Mouse (Mus musculus) urinary bladder, postnatal 14 days (tissue): ENCODE measurements around the gene Gm8909.
"Not testable (repeated sequence)": the region's sequence is repeated elsewhere in the genome, so short reads cannot be mapped to it uniquely, and the experiment has no call there.

Source experiments
- DNase-seq: peaks from one replicate; pipeline ENCODE4 v3.0.0; 2021; ENCODE audit warnings: low spot score

The Gm8909 gene

DNA sequence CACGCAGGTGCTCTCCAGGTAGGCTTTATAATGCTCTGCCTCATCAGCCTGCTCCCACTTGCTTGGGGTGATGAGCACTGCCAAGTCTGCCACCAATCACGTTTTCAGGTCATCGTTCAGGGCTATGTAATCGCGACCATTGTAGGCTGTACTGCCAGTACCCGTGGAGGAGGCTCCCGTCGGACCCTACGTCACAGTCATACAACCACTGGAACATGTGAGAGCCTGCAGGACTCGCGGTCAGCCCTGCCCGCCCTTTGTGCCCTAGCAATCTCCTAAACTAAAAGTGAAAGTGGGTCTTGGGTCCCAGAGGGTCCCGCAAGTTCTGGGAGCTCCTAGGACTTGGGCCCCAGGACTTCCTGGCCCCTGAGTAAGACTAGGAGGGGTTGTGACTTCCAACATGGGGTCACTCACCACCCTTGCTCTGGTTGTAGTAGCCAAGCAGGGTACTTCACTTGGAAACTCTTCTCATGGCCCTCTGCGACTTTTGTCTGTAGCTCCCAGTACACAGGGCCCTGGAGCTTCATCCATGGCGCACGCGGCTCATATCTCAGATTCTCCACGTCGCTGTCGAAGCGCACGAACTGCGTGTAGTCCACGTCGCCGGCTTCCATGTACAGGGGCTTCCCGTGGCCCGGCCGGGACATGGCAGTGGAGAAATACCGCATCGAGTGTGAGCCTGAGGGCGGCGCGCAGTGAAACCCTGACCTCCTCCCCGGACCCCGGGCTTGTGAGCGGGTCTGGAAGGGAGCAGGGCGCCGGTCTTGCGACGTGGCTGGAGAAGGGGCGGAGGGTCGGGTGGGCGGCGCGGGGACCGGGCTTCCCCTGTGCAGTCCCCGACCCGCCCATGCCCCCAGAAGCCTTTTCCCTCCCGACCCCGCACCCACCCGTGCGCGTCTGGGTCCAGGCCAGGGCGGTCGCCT is 6.9 kb downstream of the Gm8909 start:
- no peak for DNase-seq

DNA sequence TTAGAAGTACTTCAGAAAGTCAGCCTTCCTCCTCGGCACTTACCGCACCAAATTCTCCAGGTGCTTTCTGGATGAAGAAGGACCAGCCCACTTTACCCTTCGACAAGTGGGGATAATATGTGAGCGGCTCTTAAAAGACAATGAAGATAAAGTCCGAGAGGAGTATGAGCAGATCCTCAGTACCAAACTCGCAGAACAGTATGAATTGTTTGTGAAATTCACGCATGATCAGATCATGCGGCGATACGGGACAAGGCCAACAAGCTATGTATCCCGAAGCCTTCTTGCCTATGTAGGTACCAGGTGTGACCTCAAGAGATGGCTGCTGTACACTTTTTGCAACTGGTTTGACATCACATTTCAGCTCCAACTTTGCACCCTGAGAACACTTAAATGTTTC is 10.1 kb downstream of the Gm8909 start:
- not testable (repeated sequence) for DNase-seq

DNA sequence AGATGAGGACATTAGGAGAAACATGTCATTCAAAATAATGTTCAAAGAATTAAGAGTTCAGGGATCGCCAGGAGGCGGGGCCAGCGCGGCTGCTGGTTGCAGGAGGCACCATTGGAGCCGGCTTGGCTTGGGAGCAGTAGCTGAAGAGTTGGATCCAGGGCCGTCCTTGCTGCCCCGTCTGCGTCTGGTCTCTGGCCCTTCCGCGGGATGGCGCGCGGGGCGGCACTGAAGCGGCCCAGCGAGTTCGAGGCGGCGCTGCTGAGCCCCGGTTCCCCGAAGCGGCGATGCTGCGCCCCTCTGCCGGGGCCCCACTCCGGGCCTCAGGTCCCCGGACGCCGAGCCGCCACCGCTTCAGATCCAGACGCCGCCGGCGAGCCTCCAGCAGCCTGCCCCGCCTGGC is 10.6 kb downstream of the Gm8909 start:
- not testable (repeated sequence) for DNase-seq

DNA sequence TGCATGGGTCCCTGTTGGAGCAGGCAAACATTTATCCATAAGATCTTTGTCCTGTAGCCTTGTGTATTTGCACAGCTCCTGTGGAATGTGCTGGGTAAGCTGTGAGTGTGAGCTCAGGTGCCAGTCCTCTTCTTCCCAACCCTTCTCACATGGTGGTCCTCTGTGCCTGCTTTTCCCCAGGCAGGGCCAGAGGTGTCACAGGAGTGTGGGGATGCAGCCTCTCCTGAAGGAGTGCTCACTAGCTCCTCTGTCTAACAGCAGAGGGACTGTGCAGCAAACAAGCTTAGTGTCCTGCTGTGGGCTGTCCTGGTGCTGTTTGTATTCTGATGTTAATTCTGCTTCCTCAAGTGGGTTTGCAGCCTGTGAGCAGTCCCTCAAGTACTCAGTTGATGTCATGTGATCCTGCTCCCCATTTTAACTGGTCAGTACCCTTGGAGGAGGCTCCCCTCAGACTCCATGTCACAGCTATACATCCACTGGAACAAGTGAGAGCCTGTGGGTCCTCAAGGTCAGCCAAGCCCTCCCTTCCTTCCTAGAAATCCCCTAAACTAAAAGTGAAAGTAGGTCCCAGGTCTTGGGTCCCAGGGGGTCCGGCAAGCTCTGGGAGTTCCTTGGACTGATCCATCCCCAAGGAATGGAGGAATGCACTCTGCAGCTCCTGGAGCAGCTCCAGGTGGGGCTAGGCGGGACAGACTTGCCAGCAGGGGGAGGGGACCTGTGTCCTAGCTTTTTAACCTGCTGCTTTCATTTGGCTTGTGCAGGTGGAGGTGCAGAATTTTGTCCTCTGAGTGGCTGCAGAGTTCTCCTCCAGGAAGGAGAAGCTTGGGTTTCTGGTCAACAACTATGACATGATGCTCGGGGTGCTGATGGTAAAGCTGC is 13.8 kb downstream of the Gm8909 start:
- DNase-seq: no peak

DNA sequence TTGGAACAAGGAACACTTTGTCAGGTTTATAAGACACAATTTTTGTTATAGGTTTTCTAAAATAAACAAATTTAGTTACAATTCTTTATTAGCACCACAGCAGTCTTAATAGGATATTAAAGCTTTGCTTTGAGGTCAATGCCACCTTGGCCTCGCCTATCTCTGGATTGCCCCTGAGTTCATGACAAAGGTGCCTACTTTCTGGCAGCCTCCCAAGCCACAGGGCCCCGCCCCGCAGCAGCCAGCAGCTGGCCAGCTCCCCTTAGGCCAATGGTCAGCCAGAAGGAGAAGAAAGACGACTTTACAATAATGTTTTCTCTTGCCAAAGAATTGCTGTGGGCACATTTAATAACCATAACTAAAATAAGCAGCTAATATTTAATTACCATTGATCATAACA is 17.1 kb downstream of the Gm8909 start:
- not testable (repeated sequence) for DNase-seq

DNA sequence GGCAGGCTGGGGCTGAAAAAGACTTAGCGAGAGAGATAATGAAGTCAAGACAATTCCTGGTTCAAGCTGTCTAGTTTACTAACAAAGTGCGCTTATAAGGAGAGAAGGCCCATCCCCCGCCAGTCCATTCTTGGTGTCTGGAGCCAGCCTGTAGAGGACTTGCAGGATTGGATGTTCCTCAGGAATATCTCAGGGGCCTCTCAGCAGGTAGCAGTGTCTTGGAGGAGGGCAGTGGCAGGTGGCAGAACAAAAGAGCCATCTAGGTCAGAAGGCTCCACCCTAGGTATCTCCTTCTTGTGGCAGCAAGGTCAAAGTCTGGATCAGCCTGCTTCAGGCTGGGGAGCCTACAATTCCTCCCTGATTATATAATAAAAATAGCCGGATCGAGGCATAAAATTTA is 19.9 kb downstream of the Gm8909 start:
- not testable (repeated sequence) for DNase-seq

DNA sequence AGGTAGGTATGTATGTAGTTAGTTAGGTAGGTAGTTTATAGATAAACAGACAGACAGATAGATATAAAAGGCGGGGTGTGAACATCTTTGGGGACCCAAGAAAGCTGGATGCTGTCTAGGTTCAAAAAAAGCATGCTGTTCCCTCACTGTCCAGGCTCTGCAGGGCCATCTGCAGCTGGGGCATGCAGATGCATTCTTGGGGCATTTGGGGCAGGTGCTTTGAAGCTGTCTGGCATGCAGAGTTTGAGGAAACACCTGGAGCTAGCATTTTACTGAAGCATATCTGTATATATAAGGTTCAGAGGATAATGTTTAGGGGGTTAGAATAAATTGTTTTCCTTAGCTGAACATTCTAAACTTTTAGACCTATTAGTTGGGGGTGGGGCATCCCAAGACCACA is 21.4 kb downstream of the Gm8909 start:
- not testable (repeated sequence) for DNase-seq

DNA sequence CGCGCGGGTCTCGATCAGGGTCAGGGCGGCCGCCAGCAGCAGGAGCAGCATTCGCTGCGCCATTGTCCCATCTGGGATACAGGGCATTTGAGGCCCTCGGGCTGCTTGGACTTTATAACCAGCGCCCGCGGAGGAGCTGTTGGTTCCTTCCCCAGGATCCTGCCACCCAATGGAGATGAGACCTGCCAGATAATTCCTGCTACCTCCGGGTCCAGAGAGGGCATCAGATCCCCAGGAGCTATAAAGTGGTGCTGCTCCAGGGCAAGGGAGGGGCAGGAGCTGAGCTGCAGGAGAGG is 22.5 kb downstream of the Gm8909 start:
- DNase-seq: not testable (repeated sequence)

DNA sequence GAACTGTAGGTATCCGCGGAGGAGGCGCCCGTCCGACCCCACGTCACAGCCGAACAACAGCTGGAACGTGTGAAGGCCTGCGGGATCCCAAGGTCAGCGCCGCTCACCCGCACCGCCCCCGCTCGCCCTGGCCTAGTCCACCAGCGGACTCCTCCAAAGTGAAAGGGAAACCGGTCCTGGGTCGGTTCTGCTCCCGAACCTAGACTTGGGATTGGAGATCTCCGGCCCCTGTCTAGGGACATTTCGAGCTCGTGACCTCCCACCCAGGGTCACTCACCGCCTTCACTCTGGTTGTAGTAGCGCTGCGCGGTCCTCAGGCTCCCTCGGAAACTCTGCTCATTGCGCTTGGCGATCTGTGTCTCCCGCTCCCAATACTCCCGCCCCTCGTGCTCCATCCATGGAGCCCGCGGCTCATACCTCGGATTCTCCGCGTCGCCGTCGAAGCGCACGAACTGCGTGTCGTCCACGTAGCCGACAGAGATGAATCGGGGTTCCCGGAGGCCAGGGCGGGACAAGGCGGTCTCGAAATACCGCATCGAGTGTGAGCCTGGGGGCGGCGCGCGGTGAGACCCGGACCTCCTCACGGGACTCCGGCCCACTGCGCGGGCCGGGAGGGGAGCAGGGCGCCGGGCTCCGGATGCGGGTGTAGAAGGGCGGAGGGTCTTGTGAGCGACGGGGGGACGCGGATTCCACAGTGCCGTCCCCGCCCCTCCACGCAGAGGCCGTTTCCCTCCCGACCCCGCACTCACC is 23.1 kb downstream of the Gm8909 start:
- no peak for DNase-seq

DNA sequence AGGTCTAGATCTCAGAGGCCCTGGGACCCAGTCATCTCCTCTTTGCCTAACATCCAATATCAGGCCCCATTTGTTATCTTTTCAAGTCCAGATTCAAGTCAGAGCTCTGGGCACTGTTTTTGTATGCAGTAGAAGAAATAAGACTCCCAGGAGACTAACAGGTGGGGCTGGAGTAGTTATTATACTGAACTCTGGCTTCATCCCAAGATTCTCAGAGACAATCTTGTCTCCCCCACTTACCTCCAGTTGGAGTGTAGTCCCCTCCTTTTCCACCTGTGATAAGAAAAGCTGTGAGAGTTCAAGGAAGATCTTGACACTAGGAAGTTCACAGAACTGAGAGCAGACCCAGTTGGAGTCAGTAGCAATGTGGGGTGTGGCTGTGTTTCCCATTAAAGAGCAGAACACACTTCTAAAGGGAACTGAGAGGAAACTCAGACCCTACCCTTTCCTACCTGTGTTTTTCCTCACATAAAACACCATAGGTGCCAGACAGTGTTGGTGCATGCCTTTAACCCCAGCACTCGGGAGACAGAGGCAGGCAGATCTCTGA is 32.0 kb downstream of the Gm8909 start:
- DNase-seq: not testable (repeated sequence)

DNA sequence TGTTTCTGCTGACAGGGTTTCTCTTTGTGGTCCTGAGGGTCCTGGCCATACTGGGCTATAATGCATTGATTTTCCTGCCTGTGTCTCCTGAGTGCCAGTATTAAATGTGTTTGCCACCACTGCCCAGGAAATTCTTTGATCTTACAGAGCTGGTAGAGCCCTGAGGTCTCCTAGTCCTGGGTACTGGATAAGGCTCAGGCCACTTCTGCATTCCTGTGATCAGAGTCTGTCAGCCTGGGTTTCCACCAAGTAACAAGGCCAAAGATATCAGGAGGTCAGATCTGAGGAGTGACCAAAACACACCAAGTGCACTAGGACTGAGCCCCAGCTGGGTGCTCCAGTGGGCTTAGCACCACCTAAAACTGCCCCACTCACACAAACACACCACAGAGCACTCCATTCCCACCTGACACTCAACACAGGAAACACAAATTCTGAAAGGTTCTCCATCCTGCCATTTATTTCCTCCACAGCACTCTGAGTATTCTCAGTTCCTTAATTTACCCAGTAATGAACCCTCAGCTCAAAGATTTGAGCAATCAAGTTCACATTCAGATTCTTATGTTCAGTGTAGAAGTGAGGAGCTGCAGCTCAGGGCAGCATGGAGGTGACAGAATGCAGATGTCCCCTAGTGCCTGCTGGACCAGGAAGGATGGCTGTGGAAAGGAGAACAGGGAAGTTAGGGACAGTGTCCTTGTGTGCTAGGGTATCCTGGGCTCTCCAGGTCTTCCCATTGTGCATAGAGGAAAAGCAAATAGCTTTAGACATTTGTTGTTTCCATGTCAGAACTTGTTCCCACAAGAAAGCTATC is 32.7 kb downstream of the Gm8909 start:
- not testable (repeated sequence) for DNase-seq

DNA sequence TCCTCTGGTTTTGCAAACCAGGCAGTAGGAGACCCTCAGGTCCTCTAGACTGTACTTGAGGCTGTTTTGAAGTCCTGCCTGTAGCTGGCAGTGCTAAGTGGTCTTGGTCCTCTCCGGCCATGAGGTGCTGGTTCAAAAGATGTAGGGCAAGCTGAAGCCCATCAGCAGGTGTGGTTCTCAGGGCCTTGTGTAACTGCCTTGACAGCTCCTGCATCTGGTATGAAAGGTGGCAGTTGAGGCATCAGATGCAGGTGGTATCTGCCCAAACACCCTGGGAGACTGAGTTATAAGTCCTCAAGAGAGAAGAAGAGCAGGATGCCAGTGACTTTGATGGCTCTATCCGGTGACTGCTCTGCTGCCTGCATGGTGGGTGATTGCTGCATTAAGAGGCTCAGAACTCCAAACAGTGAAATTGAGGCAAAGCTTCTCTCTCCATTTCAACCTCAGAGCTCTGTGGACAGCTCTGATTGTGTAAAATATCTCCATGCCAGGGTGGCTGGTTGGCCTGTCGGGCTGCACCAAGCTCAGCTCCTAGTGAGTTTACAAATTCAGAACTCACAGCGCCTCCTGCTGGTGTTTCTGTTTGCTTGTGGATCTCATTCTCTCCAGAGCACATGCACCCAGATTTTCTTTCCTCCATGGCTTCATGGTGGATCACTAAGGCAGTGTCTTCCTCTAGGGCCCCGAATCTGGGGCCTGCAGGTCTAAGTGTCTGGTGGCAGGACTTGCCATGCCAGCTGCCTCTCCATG is 36.6 kb downstream of the Gm8909 start:
- DNase-seq: no peak

DNA sequence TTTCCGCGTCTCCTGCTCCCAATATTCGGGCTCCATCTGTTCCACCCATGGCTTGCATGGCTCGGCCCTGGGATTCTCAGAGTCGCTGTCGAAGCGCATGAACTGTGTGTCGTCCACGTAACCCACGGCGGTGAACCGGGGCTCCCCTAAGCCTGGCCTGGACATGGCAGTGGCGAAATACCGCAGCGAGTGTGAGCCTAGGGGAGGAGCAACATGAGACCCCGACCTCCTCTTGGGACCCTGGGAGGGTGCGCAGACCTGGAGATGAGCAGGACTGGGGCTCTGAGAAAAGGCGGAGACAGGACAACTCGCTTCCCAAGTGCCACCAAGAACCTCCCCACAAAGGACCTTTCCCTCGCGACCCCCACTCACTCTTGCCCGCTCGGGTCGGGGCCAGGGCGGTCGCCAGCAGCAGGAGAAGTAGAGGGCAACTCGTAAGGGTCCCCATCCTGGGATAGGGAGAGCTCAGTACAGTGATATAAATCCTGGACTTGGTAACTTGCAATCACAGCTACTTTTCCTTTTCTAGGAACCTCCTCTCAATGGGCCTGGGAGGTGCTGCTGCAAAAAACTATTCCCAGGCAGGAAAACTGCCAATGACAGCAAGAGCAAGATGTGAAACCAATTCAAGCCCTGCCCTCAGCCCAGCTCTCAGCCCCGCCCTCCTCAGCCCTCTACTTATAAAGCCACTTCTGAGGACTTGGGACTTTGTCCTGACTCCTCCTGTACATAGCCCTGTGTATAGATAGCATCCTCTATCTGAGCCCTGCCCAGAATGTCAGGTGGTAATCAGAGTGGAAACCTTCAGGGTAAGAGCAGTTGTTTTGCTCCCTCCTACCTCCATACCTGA is 39.1 kb downstream of the Gm8909 start, which contains the start of gene Gm7030:
Gene Gm7030, minus strand, starts transcription at position 458 of the 850 bp plus-strand sequence.
- DNase-seq: not testable (repeated sequence)

DNA sequence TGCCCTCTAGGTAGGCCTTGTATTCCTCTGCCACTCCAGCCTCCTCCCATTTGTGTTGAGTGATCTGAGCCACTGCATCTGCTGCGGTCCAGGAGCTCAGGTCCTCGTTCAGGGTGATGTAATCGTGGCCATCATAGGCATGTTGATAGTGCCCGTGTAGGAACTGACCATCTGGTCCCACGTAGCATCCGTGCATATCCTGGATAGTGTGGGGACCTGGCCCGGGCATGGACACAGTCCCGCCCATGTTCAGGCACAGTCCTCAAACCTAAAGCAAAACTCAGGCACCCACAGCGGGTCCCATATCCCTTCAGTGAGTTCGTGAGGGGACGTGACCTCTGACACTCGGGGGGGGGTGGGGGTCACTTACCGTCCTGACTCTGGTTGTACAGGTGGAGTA is 39.8 kb downstream of the Gm8909 start:
- not testable (repeated sequence) for DNase-seq

DNA sequence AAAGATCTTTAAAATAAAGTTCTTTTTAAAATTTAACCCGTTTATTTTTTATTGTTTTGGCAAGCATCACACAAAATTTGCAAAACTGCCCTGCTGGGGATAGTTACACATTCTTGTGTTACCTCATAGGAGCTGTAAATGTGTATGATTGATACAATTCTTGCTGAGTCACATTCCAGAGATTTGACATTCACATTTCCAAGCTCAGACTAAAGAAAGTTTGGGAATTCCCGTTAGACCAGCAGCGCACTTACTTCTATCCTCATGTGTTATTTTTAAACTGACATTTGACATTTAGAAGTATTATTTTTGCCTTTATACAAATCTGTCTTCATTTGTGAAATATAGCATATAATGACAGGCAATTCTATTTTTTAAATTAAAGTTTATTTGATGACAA is 44.2 kb downstream of the Gm8909 start:
- not testable (repeated sequence) for DNase-seq

DNA sequence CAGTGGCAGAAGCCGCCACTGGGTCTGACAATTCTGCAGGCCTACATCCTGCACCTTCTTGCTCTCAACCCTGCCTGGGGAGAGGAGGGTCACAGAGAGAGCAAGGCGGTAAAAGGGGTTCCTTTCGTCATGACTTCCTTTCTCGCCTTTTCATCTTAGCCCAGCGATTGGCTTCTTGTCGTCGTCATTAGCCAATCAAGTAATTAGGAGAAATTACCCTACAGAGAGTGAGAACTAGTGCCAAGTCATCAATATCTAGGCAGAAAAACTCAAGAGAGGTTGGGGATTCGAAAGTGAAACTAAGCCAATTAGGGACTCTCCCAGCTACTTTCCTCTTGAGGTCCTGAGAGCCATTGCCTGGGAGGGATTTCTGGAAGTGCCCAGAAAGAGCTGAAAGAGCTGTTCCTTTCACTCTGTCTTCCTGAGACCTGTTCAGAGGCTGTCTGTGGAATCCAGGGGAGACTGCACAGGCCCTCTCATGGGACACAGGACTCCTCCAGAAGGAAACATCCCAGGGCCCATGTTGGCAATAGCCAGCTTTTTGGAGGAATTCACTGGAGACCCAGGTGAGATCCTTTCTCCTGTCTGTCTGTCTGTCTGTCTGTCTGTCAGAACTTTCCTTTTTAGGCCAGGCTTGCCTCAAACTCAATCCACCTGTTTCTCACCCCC is 46.9 kb downstream of the Gm8909 start, which contains the start of gene Gm19684:
Gene Gm19684, plus strand, starts transcription at position 327 of the 669 bp plus-strand sequence.
- not testable (repeated sequence) for DNase-seq

DNA sequence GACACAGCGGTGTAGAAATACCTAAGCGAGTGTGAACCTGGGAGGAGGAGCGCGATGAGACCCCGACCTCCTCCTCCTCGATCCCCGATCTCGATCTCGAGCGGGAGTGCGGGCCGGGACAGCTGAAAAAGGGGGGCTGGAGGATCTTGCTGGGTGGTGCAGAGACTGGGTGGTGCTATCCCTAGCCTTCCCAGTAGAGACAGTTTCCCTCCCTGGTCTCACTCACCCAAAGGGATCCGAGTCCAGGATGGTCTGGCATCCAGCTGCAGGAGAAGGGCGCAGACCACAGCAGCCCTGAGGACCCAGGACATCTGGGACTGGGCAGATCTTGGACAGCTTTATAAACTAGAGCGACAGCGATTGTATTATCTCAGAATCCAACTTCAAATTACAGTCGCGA is 47.5 kb downstream of the Gm8909 start:
- not testable (repeated sequence) for DNase-seq

DNA sequence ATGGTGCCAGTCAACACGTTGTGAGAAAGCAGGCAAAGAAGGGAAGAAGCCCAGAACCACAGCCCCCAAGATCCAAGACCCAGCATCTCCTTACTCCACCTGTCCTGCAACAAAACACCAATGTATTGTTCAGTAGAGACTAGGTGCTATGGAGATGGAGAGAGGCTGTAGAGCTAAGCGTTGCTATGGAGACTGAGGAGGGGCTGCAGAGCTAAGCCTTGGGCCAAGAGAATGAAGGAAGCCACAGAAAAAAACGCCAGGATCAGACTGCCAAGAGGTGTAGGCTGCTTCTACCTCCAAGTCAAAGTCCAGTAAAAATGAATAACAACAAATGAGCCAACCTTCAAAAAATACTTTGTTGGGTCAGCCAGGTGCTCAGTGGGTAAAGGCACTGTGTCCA is 51.8 kb downstream of the Gm8909 start:
- DNase-seq: not testable (repeated sequence)
